Mouse (Mus musculus) ovary, adult 18-20 months (tissue): ENCODE results near the gene Uba52.

Experiments
- DNase-seq: peaks from one replicate; pipeline ENCODE4 v3.0.0; 2022; ENCODE audit warnings: low spot score, mixed read lengths

The Uba52 gene

DNA sequence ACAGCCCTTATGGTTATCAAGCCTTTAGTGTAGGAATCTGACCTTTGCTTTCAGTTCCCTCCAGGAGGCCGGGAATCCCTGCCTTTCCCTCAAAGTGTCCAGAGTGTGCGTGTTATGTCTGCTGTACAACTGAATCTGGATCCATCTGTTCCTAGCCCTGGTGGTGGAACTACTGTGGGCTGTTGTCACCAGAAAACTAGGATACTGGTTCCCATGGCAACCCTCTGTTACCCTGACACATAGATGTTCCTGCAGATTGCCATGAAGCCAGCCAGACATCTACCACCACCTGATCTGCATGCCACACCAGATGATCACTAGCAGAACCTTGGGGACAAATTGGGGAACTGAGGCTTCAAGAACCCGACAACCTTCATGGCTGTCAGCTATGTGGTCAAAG is 28.7 kb downstream of the Uba52 start:
- DNase-seq, result no peak

DNA sequence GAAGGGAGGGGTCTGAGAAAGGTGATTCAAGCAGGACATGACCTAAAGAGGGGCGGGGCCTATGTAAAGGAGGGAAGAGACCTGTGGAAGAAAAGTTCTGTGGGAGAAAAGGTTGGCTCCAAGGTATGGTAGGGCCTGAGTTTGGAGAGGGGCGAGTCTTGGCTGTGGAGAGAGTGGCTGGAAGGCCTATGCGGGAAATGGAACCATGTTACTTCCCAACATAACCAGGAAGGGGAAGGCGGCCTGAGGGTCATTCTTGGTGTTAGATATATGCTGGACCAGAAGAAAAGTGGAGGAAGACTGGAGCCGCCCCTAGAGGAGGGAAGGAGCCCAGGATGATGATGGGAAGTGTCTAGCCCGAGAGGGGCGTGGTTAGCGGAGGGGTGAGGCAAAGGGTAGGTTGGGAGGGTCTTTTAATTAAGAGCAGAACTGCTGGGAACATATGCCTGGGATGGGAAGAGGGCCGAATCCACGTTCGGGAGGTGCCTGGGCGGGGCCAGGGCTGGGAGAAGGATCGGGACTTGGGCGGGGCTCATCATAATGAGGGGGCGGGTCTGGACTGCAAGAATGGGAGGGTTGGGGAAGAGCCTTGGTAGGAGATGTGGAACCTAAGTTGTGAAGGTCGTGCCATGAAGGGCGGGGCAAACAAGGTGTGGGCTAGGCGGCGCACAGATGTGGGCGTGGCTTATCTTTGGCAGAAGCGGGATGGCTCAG is 33.2 kb downstream of the Uba52 start:
- DNase-seq, result no peak

DNA sequence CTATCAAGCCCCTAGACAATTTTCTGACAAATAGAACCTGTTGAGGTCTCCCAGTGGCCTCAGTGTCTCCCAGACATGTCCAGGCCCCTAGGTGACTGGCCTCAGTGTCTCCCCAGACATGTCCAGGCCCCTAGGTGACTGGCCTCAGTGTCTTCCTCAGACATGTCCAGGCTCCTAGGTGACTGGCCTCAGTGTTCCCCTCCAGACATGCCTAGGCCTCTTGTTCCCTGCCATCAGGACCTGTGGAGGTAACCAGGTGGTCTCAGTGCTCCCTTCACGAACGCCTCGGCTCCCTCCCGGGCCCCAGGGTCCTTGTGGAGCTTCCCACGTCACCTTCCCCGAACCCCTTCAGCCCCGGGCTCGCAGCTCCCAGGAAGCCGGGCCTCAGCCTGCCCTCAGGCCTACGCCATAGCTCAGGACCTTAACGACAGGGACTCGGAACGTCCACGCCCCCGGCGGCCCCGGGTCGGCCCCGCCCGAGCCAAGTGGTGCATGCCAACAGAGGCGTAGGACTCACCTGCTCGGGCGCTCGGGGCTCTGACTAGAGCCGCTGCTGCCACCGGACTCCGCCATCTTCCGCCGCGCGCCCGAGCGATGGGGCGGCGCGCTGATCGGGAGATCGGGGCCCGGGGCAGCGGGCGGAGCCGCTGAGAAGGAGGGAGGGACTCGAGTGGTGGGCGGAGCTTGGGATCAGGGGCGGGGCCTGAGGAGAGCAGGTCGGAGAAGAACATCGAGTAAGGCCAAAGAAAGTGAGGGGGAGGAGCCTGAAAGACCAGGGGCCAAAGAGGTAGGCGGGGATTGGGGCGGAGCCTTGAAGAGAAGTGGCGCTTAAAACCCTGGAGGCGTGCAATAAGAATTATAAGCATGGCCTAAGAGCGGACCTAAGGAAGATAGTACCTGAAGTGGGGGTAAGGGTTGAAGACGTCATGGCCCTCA is 34.0 kb downstream of the Uba52 start, which contains the start of gene Klhl26:
Gene Klhl26, minus strand, starts transcription at position 636 of the 936 bp plus-strand sequence.
- peak; percentile 92 for DNase-seq

DNA sequence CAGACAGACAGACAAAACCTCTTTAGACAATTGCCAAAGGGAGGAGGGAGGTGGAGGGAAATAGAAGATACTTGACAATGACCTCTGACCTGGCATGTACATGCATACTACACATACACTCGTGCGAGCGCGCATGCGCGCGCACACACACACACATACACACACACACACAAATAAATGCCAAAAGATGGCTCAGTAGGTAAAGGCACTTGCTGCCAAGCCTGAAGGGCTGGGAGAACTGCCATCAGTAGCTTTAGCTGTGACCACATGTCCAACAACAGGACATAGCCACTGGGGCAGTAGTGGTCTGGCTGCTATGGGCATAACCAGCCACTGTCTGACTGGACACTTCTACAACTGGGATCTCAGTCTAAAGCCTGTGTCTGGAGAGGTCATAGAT is 38.7 kb downstream of the Uba52 start:
- no peak for DNase-seq

DNA sequence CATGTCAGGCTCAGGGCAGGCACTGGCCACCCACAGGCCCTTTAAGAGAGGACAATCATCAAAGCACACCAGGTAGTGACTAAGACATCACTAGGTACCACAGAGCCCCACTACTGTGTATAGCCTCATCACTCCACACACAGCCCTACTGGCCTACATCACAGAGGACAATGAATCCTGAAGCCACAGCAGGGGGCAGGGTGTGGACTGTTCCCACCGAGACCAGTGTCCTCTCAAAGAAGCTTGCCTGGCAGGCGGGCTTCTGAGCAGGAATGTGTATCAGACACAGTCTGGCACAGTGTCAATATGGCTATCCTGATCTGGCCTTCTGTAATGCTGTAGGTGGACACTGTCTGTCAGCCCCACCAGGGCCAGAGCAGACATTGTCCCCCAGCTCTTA is 40.7 kb downstream of the Uba52 start:
- no peak for DNase-seq

DNA sequence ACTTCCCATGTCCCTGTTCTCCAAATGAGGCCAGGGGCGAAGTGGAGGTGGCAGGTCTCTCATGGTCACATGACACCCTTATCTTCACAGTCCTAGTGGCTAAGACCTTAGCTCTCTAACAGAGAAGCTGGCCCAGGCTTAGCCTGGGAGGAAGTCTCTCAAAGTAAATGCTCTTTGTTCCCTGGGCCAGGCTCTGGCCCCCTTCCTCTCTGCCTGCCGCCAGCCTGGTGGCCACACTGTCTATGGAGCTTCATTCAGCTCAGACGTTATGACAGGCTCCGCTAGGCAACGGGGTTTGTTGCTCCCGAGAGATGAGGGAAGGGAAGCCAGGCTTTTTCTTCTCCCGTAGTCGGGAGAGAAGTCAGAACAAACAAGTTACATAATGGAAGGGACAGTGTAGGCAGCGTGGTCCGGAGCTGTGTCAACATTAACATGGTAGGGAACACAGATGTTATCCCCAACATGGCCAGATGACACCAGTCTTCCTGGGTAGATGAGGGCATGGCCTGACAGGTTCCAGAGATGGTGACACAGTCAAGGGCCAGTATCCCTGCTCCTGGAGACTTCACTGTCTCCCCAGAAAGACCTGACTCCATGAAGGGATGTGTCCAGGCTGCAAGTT is 41.2 kb downstream of the Uba52 start:
- DNase-seq, result no peak

DNA sequence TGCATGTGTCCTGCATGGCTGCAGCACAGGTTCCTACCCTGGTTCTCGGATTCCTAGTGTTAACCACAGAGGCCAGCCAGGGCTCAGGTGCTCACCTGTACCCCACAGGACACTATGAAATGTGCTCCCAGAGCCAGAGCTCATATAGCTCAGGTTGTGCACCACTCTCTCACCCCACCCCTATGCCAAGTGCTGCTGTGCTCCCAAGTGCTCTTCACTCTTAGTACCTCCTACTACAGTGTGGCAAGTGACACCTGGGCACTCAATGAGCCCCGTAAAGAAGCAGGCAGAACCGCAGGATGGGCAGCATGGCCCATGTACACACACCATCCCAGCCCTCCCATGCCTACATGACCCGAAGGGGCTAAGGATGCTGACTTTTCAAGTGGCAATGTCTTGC is 41.9 kb downstream of the Uba52 start:
- no peak for DNase-seq

DNA sequence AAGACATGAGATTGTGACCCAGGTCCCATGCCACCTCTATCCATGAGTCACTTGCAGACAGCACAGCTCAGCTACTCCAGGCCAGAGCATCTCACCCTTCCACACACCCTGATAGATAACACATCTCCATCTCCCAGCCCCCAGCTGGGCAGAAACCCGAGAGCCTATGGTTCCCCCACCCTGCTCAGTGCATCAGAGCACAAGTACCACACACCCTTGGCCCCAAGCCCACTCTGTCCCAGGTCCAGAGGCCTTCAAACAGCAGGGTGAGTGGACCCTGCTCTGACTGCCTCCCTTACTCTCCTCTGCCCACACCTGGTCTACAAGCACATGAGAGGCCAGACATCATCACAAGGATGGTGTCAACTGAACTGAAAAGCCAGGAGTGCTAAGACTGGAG is 42.7 kb downstream of the Uba52 start:
- DNase-seq, result no peak

DNA sequence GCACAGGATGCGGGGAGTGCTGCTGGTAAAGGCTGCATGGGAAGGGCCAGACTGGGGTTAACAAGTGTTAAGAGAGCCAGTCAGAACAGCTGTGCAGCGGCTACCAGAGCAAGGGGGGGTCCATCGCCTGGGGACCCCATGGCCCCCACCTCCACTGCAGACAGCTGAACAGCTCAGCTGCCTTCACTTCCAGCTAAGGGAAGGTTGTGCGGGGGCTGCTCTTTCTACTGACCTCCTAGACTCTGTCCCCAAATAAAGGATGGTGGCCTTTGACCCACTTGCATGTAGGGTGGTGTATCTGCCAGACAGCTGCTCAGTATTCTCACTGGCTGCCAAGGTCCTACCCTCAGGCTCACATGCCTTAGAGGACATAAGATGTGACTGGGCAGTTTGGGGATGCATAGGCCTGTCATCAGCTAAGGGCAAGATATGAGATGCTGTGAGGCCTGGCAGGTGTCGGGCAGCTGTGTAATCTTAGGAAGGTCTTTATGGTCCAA is 43.3 kb downstream of the Uba52 start:
- no peak for DNase-seq

DNA sequence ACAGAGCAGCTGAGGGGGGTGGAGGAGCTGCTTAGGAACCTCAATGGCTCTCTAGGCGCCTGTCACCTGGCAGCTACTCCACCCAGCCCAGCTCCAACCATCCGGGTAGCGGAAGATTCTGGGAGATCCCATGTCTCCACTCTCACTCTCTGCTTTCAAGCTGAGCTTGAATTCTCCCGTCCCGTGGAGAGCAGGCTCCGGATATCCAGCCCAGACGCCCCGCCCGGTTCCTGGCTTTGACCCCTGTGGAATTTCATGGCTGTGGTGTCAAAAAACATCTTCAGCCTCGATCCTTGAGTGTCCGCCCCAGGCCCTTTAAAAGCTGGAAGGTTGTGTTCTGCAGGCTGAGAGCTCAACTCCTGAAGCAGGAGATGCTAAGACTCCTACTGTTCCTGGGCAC is 43.8 kb downstream of the Uba52 start:
- no peak for DNase-seq

DNA sequence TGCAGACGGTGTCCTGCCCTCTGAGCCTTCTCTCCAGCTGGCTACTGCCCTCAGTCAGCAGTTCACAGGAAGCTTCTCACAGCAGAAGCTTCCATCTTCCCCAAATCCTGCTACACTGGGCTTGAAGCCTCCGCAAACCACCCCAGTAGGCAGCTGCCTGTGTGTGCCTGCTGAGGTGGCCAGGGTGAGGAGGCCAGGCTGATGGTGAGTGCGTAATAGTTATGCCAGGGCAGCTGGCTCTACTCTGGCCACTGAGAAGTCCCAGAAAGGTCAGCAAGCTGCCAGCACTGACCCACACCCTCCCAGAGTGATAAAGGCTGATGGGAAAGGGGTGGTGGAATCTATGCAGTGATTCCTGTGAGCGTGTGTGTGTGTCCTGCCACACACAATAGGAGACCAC is 44.3 kb downstream of the Uba52 start:
- no peak for DNase-seq

DNA sequence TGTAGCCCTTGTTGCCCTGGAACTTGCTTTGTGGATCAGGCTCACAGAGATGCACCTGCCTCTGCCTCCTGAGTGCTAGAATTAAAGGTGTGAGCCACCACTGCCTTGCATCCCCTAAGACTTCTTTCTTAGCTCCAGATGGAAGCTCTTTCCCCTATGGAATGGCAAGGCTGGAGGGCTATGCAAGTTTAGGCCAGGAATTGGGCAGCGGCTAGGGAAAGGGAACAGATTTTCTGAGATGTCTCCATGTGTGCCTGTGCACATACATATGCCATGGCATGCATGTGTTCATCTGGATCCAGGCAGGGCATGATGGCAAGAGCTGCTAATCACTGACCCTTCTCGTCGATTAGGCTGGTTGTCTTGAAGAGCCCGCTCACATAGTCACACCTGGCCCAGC is 44.9 kb downstream of the Uba52 start:
- no peak for DNase-seq

DNA sequence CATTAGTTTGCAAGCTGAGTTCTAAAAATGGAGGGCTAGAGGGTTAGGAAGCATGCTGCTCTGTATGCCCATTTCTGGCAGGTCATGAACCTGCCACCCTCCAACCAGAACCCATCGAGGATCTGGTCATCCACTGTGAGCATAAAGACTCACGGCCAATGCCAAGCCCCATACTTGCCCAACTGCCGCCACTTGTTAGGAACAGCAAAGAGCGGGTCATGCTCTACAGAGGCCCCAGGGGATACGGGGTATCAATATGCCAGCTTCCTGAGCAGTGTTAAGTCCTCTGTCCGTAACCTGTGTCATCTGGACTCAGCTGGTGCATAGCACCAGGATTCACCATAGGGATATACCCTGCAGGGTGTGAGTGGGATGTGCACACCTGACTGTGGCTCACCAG is 46.4 kb downstream of the Uba52 start:
- no peak for DNase-seq

DNA sequence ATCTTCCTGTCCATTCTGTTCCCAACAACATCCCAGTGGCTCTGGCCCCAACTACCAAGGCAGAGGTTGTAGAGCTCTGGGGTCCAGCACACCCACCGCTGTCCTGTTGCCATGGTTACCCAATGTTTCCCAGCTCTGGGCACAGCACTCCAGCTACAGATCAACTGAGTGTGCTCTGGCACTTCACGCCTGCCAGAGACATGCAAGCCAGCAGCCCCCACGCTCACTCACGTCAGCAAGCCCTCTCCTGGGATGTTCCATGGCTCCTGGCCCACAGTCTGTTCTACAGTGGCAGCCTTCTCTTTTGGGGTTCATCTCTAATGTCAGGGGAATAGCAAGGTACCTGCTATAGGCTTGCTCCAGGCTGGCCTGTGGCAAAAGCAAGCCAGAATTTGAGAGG is 47.3 kb downstream of the Uba52 start:
- no peak for DNase-seq

DNA sequence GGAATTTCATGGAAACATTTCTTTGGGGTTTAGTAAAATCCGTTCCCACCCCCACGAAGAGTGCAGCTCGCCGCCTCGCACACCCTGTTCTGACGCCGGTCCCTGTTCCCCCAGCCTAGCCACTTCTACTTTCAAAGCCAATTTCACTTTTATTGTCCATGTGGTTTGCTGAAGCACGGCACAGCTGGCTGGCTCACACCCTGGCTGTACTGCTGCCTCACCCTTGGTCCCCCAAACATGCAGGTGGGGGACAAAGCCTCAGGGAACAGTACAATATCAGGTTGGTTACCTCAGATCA is 48.1 kb downstream of the Uba52 start:
- no peak for DNase-seq

DNA sequence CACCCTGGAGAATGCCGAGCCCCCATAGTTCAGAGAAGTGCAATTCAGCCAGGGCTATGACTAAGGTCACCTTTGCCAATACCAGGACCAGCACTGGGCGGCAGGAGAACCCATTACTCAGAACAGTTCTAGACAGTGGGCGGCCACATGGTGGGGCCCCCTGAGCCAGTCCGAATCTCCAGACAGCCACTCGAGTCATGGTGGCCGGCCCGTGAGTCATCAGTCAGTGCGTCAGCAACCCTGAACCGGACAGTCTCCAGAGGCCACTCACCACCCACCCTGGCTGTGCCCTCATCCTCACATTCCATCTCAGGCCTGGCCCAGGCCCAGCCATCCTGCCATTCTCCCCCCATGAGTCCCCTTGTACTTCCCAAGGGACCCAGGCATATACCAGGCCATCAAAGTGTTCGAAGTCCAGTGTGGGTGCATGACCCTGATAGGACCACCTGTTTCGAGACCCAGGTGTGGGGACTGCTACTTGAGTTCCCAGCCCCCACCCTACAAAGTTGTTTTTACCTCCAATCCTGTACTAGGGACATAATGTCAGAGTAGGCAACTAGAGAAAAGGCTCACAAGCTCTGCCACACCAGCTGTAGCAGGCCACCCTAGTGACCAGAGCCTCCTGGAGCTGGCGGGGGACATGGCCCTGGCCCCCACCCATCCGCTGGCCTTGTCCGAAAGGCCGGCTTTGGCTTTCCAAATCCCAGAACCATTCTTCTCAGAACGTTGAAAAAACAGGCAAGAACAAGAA is 48.7 kb downstream of the Uba52 start:
- no peak for DNase-seq

DNA sequence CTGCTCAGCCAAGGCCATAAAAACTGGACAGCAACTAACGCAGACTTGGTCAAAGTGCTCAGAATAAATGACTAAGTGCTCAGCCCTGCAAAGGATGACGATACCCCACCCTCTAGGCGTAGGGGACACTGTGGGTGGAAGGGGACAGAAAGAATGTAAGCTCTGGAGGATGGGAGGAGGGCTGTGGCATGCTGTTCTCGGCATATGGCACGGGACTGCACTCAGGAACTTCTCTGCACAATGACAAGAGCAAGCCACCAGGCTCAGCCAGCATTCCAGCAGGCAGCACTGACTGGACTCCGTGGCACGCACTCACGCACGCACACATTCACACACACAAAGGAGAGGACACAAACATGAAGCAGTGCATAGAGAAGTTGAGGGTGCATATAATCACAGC is 50.0 kb downstream of the Uba52 start:
- DNase-seq, result no peak

DNA sequence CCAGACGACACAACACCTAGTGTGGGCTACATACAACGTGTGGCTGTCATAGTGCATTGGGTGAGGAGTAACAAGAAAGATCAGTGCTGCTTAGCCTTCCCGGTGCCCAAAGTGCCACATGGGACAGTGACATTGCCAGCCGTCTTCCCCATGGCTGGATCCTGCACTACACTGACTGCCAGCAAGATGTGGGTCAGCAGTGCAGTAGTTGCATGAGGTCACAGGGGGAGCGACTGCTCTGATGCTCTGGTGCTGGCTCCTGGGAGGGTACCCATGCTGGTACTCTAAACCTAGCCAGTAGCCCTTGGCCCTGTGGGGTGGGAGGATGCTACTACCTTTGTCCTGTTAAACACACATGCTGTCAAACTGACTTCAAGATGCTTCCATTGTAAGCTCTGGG is 50.4 kb downstream of the Uba52 start:
- no peak for DNase-seq

DNA sequence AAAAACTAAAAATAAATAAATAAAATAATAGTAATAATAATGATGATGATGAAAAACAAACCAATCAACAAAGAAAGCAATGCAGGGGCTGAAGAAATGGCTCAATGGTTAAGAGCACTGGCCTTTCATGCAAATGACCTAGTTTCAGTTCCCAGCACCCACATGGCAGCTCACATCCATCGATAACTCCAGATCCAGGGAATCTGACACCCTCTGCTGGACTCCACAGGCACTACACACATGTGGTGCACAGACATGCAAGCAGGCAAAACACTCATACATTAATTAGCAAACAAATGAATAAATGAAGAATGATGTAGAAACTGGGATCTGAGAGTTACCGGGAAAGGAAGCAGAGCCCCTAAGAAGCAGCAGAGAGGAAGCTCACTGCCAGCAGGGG is 51.0 kb downstream of the Uba52 start:
- no peak for DNase-seq

DNA sequence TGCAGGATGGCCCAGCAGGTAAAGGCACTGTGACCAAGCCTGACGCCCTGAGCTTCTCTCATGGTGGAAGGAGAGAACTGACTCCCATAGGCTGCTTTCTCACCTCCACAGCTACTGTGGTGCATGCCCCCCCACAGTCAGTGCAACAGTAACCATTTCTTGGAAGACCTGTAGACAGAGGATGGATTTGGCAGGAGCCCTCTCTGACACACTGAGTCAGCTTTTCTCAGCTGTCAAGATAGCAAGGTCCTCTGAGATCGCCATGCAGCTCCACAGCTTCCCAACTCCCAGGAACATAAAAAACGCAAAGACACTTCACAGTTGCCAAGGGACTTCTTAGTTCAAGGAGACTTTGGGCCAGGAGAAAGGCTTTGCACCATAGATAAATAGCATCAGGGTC is 52.1 kb downstream of the Uba52 start:
- DNase-seq, result no peak
